Mouse (Mus musculus) mesoderm, embryonic 11.5 days (tissue): ENCODE measurements around the gene Slc16a2.

Experiments
- DNase-seq: peaks from one replicate; pipeline ENCODE4 v3.0.0-alpha.2; 2012; ENCODE audit warnings: low read depth, low spot score

Gene Slc16a2

GRCm38 (mm10) chrX:103652048-103652447 is 169.7 kb downstream of the Slc16a2 start:
- DNase-seq, result no peak
